Mouse (Mus musculus) CD8-positive naive resting alpha-beta T cell, adult 2 months (primary cell): ENCODE measurements around the gene Fnbp1.
A peak's percentile ranks its signal among the peaks of the same experiment; 100 is the strongest.

Source experiments
- DNase-seq, 2 experiments: peaks; one replicate each; pipeline ENCODE4 v3.0.0; 2022; ENCODE audit warnings: low read depth in 2 of 2, low spot score in 2 of 2

The Fnbp1 gene

DNA sequence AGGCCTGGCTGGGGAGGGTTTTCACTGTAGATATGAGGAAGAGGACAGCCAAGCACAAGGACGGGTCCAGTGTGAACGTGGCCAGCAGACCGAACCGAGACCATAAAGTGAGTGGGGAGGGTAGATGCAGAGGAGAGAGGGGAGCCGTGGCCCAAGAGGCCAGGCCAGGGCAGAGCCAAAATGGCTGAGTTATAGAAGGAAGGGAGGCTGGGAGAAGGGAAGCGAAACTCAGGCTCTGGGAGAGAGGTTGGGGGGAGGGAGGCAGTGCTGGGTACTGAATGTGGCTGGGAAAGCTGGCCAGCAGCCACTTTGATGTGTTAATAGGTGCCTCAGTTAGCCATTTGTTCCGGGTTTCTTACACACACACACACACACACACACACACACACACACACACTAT, 14.6 kb downstream of the Fnbp1 start:
- DNase-seq: no peak

DNA sequence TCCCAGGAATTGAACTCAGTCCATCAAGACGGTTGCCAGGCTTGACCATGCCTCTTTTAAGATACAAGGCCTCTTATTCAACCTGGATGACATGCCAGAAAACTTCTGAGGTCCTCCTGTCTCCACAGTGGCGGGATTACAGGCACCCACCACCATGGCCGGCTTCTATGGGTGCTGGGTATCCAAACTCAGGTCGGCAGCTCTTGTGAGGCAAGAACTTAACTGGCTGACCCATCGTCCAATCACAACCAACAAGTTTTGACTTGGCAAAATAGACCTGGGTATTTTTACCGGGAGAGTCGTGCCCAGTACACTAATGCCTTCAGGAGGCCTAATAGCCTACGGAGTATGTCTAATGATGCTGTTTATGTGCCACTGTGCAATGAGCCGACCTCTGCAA, 15.8 kb downstream of the Fnbp1 start:
- DNase-seq: no peak

DNA sequence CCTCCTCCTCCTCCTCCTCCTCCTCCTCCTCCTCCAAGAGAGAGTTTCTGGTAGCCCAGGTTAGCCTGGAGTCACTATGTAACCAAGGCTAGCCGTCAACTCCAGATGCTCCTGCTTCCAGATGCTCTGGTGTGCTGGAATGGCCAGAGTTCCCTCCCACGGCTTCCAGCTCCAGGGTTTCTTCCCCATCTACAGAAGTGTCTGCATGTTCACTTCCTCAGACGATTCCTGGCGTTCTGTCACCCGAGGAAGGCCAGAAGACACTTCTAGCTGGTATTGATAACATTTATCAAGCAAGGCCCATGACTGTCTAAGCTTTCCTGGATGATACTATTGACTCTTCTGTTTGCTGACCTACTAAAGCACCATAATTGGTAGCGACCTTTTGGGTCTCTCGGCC, 16.7 kb downstream of the Fnbp1 start:
- no peak for DNase-seq

DNA sequence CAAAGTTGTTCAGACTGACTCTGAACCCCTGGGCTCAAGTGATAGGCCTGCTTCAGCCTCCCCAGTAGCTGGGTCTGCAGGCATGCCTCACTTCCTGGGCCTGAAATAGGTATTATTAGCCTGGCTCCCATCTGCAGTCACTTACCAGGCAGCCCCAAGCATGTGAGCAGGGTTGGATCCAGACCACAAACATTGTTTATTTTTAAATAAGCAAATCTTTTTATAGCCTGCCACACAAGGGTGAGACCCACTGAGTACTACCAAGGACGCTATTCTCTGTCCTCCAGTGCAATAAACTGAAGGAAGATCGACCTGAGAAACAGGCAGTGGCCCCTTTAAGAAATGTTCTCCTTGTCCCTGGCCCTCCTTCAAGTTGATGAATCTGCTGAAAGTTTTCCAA, 17.1 kb downstream of the Fnbp1 start:
- DNase-seq: no peak

DNA sequence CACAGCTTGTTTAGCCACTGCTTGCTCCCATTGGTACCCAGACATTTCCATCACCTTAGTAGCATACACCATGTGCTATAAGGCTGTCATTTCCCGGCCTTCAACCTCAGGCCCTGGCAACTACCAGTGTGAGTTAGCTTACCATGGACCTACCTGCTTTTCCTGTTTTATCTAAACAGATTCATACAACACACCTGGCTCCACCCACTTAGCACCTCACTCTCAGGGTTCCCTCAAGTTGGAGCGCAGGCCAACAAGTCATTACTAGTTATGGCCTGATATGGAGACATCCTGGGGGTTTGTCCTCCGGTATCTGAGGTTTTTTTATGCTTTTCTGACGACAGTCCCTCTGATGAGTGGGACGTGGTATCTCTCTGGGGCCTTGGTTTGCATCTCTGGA, 18.3 kb downstream of the Fnbp1 start:
- DNase-seq: no peak

DNA sequence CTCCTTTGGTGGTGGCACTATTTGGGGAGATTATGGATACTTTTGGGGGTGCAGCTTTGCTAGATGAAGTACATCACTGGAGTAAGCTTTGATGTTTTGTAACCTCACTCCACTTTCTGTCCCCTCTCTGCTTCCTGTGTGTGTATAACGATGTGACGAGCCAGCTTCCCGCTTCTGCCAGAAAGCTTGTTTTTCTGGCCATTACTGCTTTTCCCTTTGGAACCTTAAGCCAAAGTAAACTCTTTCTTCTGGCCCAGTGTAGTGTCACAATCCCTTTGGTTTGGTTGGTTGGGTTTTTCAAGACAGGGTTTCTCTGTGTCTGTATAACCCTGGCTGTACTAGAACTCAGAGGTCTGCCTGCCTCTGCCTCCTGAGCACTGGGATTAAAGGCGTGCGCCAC, 19.0 kb downstream of the Fnbp1 start:
- no peak for DNase-seq

DNA sequence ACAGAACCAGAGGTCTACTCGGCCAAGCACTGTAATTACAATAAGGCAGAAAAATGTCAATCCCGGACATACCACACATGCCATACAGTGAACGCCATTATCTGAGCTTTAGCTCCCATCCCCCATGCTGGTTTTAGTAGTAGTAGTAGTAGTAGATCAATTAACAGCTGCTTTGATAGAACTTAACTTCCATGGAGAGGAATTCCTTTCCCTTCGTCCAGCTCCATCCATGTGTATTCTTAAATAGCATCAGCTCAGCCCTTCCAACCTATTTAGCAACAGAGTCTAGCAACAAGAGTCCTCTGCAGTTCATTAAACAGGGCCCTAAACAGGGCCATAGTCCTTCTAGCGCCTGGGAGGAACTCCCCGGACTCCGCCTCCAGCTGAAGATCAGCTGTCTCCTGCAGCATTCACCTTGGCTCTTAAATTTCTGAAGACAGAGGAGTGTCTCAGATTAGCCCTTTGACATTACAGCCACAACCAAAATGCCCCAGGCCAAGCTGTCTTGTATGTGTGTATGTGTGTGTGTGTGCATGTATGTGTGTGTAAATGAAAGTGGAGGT, 20.6 kb downstream of the Fnbp1 start:
- DNase-seq: no peak

DNA sequence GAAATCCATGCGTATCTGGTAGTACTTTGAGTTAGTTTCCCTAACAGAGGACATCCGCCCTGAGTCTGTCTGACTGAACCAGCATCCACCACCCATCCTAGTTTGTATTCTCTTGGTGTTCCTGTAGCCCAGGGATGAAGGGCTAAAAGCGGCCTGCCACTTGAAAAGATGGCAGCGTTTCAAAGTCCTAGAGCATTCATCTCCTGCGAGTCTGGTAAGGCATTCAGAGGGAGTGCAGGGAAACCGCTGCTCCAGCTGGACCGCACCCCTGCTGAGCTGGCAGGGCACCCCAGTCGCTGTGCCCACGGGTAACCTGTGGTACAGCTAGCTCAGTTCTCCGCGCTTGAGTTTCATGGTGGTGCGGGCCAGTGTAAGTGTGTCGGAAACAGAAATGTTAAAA, 22.0 kb downstream of the Fnbp1 start:
- DNase-seq: no peak

DNA sequence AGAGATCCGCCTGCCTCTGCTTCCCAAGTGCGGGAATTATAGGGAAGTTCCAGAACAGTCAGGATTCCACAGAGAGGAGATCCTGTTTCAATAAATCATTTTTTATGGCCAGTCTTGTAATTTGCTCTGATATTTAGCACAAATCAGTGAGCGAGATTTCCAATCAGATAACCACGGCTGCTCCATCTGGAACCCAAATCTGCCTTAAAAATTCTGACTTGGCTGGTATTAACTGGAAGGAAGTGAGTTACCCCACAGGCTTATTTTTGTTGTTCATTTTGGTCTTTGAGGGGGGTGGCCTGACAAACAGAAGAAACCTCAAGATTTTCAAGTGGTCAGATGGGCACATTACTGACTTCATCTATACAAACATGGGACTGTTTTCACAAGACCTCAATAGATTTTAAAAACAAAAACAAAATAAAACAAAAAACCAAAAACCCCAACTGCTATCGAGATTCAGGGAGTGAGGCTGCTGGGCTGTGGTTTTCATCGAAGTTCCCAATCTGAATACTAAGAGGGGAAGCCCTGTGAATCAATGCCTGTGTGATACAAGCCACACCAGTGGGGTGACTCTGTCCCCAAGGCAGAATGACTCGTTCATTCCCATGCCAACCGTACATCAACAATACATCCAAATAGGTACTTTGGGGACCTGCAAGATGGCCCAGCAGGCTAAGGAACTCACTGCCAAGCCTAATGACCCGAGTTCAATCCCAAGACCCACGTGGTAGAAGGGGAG, 23.0 kb downstream of the Fnbp1 start:
- peak; percentile 41 to 44 for DNase-seq

DNA sequence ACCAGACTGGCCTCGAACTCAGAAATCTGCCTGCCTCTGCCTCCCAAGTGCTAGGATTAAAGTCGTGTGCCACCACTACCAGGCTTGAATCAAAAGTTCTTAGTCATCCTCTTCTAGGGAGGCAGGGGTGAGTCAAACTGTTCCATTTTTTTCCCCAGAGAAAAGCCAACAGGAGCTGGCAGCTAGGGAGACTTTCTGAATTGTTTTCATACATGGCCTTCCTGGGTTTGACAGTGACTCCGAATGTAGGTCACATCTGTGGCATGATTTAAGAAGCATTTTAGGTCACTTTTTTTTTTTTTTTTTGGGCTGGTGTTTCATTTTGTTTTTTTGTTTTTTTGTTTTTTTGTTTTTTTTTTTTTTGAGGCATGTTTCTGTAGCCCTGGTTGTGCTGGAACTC, 23.6 kb downstream of the Fnbp1 start:
- no peak for DNase-seq

DNA sequence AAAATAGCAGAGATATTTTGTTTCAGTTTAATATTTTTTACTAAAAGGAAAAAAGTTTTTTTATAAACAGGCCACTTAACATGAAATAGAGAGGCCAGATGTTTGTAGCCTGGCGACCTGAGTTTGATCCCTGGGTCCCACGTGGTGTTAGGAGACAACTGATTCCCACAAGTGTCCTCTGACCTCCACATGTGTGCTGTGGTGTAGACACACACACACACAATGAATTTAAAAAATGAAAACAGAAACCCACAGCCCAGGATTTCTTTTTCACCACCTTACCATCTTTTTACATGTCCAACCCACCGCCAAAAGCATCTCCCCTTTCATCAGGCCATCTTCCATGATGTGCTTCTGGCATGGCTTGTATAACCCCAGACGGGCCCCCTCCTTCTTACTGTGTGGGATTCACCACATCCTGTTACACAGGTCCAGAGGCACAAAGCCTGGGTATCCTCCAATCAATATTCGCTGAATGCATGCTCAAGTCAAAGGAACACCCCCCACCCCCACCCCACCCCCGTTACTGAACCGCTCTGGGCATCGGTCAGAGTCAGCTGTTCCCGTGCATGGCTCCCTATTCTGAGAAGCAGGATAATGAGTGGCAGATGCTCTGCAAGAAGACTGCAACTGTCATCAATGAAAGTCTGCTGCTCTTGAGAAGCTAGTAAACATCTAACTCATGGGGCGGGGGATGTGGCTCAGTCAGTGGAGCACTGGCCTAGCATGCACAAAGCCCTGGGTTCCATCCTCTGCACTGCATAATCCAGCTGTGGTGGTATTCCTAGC, 25.7 kb downstream of the Fnbp1 start:
- DNase-seq: peak; percentile 72 to 78

DNA sequence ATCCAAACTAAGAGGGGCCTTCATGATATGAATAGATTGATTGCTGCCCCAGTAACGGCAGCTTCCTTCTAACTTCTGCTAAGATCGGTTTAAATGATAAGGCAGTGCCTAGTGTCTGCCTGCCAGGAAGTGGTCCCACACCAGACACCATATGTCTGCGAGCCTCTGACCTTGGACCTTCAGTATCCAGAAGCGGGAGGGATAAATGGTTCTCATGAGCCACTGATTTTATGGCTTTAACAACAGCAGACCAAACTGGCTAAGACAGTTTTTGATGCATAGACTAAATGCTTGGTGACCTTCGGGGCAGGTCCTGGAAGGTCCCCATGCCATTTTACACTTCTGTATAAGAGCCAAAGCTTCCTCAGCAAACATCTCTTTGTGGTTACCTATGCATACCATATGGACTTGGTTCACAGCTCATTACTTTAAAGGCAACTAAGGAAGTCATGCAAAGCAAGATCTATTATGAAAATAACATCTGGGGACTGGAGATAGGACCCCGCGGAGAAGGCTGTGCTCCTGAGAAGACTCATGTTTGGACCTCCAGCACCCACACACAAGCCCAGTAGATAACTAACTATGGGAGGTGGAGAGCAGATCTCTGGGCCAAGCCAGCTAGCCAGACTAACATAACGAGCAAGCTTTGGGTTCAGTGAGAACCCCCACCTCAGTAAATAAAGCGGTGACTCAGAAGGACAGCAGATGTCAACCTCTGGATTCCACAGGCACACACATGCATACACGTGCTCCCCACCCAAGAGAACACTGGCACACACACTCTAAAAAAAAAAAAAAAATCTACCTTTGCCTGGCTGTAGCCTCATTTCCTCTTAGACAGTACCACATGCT, 26.5 kb downstream of the Fnbp1 start:
- DNase-seq: no peak

DNA sequence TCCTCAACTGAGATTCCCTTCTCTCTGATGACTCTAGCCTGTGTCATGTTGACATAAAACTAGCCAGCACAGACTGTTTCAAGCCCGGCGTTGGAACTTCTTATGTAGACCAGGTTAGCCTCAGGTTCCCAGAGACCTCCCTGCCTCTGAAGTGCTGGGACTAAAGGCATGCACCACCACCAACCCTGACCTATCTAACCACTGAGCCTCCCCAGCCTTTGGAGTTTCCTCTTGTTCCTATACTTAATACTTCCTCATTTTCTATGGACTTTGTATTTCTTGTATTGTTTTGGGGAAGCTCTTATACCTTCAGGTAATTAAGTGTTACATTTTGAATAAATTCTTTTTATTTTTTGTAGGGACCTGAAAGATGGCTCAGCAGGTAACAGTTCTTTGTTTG, 27.6 kb downstream of the Fnbp1 start:
- no peak for DNase-seq

DNA sequence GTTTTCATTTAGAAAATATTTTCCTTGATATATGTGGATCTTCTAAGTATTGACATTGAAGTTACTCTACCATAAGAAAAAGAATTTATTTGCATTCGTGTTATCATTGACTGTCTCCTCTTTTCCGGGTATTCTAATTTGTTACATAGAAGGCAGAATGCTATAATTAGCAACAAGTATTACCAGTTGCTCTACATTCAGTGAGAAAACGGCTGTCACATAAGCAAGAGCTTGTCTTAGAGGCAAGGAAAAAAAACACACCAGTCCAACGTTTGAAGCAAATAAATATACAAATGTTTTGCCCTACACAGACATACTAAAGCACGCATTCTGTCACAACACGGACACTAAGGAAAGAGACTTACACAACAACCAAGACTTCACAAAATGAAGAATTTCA, 30.1 kb downstream of the Fnbp1 start:
- DNase-seq: no peak

DNA sequence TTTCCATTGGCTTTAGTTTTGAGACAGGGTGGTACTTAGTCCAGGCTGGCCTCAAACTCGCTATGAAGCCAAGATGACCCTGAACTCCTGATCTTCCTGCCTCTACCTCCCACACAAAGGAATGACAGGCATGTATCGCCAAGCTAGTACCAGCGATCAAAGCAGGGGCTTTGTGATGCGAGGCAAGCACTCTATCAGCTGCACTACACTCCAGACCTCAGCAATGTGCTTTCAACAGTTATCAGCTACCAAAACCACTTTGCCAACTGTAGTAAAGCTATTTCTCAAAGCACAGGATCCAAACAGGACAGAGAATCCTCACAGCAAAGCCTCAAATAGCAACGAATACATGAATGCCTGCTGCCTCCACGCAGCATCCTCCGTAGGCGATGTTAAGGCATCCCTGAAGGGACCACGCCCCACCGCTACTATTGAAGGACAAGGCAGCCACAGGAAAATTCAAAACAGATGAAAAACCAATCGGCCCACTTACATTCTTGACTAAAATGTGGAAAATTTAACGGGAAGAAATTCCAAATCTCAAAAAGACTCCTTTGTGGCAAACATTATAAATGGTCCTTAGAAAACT, 31.8 kb downstream of the Fnbp1 start:
- no peak for DNase-seq

DNA sequence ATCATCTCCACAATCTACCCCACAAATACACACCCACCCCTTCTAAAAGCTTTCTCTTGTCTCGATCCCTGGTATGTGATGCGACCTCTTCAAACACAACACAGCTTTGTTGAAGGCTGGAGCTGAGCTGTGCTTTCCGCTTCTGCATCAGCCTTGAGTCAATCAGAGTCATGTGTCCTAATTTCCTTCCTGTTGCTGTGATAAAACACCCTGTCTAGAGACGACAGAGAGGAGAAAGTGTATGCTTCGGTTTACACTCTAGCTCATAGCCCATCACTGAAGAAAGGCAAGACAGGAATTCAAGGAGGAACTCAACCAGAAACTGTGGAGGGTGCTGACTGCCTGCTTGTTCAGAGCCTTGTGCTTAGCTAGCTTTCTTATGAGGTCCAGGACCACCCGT, 33.6 kb downstream of the Fnbp1 start:
- DNase-seq: peak in 1 of 2 experiments; percentile 38

DNA sequence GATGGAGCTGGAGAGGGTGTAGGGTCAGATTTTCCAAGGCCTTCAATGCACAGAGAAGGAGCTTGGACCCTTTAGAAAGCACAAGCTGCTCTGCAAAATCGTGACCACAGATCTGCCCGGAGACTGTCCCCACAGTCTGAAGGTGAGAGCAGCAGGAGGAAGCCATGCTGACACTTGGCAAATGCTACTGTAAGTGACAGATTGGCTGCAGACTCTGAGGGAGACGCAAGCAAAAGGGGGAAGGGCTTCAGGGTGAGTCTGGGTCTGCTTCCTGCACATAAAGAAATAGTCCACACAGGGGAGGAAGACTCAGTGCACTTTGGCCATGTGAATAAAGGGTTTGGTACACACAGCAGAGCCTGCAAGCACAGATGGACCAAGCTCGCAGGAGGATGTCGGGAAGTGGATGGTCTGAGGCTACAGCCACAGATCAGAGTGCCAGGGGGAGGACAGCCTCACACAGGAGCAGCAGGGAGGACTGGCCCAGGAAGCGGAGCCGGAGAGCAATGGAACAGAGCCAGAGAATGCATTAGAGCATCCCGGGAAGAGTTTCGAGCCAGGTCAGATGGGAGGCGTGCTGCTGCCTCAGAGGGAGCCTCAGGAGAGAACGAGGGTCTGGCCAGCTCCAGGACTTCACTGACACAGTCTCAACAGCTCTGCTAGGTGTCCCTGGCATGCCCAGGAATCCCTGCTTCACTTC, 35.0 kb downstream of the Fnbp1 start:
- DNase-seq: no peak

DNA sequence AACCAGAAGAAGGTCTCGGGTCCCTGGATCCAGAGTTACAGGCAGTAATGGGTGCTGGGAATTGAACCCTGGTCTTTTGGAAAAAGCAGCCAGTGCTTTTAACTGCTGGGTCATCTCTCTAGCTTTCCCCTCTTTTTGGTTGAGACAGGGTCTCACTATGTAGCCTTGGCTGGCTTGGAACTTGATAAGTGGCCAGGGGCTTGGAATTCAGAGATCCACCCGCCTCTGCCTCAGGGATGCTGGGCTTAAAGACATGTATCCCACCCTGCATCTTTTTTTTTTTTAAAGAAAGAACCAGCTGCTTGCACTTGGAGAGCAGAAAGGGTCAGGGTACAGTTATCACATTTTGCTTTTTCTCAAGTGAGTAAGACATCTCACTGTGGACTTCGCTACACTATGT, 35.8 kb downstream of the Fnbp1 start:
- no peak for DNase-seq

DNA sequence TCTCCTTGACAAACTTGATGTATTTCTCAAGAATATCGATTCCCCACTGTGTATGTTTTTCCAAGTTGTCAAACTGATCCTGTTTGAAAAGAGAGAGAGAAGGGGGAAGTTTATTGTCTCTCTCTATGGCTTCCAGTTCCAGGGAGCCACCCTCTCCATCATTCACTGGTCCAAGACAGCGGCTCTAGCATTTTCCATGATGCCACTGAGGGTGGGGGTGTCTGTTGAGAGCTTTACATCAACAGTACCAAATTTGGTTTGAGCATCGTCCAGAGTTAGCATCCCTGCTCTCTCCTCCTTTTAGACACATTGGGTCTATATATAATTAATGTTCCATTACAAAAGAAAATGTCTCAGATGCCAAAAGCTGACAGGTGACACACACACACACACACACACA, 36.5 kb downstream of the Fnbp1 start:
- no peak for DNase-seq

DNA sequence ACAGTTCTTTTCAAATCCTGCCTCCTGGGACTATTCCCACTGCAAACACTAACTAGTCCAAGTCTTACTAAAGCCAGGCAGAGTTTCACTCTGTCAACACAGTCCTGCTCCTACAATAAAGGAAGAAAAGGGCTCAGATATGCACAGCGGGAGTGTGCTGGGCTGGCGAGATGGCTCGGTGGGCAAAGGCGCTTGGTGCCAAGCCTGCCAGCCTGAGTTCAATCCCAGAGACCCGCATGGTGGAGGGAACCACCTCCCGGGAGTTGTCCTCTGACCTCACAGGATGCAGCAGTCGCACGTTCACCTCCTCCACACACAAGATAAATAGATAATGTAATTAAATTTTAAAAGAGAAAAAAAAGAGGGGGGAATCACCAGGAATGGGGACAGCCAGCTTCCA, 38.5 kb downstream of the Fnbp1 start:
- no peak for DNase-seq

DNA sequence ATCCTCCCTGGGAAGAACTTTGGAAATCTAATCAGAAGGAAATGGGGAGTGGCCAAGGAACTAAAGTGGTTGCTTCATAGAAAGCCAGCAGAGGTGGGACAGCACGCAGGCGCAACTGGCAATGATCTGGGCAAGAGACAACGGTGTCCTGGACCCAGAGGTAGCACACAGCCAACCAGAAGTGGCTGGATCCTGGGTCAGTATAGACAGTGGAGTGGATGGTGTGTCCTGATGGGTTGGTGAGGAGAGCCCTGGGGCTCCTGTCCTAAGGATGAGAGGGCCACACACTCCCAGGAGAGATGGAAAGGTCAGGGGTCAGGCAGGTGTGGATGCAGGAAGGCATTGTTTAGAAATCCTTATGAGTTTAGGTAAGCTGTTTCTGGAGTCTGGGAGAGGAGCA, 40.5 kb downstream of the Fnbp1 start:
- DNase-seq: no peak
